Mouse (Mus musculus) liver, adult 2 months (tissue): ENCODE data around the gene Rbm20. TPM values are rescaled to one million over a fixed set of nuclear protein-coding genes. Genes with fewer than 3 reads are reported as not detected.

ENCODE experiments used
- DNase-seq: peaks from one replicate; pipeline ENCODE4 v3.0.0-alpha.2; 2011; ENCODE audit warnings: low read depth, low spot score; ENCODE audit errors: extremely low read depth
- H3K27ac ChIP-seq: fragments of 200-500 bp; replicated peaks from 2 replicates; pipeline ENCODE4 v1.5.1; 2012; ENCODE audit warnings: low read depth, mild to moderate bottlenecking, control low read depth, inconsistent platforms, low read length; ENCODE audit not compliant: insufficient read depth
- H3K27me3 ChIP-seq: fragments of 200-500 bp; 2 replicates; pipeline ENCODE4 v1.6.1; 2012; ENCODE audit warnings: mild to moderate bottlenecking, moderate library complexity, low read length, inconsistent platforms; ENCODE audit not compliant: control insufficient read depth, insufficient read depth
- H3K36me3 ChIP-seq: fragments of 200-500 bp; 2 replicates; pipeline ENCODE4 v1.6.1; 2012; ENCODE audit warnings: low read length, inconsistent platforms; ENCODE audit not compliant: control insufficient read depth, insufficient read depth
- H3K4me1 ChIP-seq: fragments of 200-500 bp; 2 replicates; pipeline ENCODE4 v1.6.1; 2011; ENCODE audit warnings: low read length; ENCODE audit not compliant: control insufficient read depth, insufficient read depth
- H3K4me3 ChIP-seq: fragments of 200-500 bp; 2 replicates; pipeline ENCODE4 v1.5.1; 2011; ENCODE audit warnings: low read depth, mild to moderate bottlenecking, control low read depth, low read length, moderate library complexity; ENCODE audit not compliant: insufficient read depth
- H3K79me2 ChIP-seq: fragments of 200-500 bp; 2 replicates; pipeline ENCODE4 v1.6.1; 2012; ENCODE audit warnings: inconsistent platforms, mild to moderate bottlenecking, low read length, moderate library complexity; ENCODE audit not compliant: control insufficient read depth, insufficient read depth
- H3K9ac ChIP-seq: fragments of 200-500 bp; 2 replicates; pipeline ENCODE4 v1.6.1; 2012; ENCODE audit warnings: low read depth, mild to moderate bottlenecking, control low read depth, inconsistent platforms, low read length
- CTCF ChIP-seq: fragments of 200-500 bp; IDR thresholded peaks from 2 replicates; pipeline ENCODE4 v1.5.1; 2011; ENCODE audit warnings: low read depth, low read length, control low read depth
- POLR2A ChIP-seq: fragments of 200-500 bp; IDR thresholded peaks from 2 replicates; pipeline ENCODE4 v1.6.1; 2011; ENCODE audit warnings: low read length, control low read depth; ENCODE audit not compliant: insufficient read depth; ENCODE audit errors: extremely low read depth
- WGBS: fragments of 180-500 bp; shearing (Covaris S2); methylation state at CpG from one replicate; pipeline ENCODE4 v1.1.7; 2018; 5-methylcytosine and 5-hydroxymethylcytosine counted together
- polyA plus RNA-seq: library from polyadenylated mRNA; depleted of rRNA; stranded (reverse); fragments of >200 nt; gene quantifications from 2 replicates; pipeline ENCODE4 v1.2.3, GENCODE M21; 2012
- total RNA-seq: library from RNA; depleted of rRNA; stranded (reverse); fragments of >200 nt; gene quantifications from 2 replicates; pipeline ENCODE4 v1.2.3, GENCODE M21; 2014

The Rbm20 gene
- total and polyA plus RNA-seq, 2 experiments = 0.31 to 1.8 TPM

- H3K36me3 ChIP-seq = no peaks in the 10 kb centered on the region
- peak; percentile 80 for DNase-seq
- TF ChIP-seq POLR2A (no peak), CTCF (no peak)
- no peaks in the 10 kb centered on the region for H3K79me2 ChIP-seq
- WGBS = 50% methylated on average over 15 of the region's 15 CpGs
- no peaks in the 10 kb centered on the region for H3K27me3 ChIP-seq
- no peak overlapping the region for H3K9ac ChIP-seq
- peaks cover 7% of the 10 kb centered on the region; the same call in 1 of the 2 replicates for H3K4me1 ChIP-seq
- H3K27ac ChIP-seq = no peak overlapping the region
- no peak overlapping the region for H3K4me3 ChIP-seq
Measured at GRCm38 (mm10) chr19:53852699-53853451, 175.8 kb downstream of the Rbm20 start.

GRCm38 (mm10) chr19:53854978-53855377, 177.9 kb downstream of the Rbm20 start:
- Histone ChIP-seq H3K4me1 (peaks cover 5% of the 10 kb centered on the region; the same call in 1 of the 2 replicates), H3K27ac (no peak overlapping the region), H3K4me3 (no peak overlapping the region), H3K27me3 (no peaks in the 10 kb centered on the region), H3K79me2 (no peaks in the 10 kb centered on the region), H3K9ac (no peak overlapping the region), H3K36me3 (no peaks in the 10 kb centered on the region)
- WGBS = 65% methylated on average over 4 of the region's 4 CpGs
- TF ChIP-seq CTCF = no peak
- no peak for TF ChIP-seq POLR2A
- peak; percentile 26 for DNase-seq

- H3K4me1 ChIP-seq = 0 out of 2 replicates have a peak, but pooled peaks cover 3% of the 10 kb centered on the region
- TF ChIP-seq POLR2A (no peak), CTCF (no peak)
- no peaks in the 10 kb centered on the region for H3K27me3 ChIP-seq
- WGBS = 86% methylated on average over 5 of the region's 5 CpGs
- DNase-seq = no peak
- no peaks in the 10 kb centered on the region for H3K79me2 ChIP-seq
- H3K4me3 ChIP-seq = no peak overlapping the region
- H3K27ac ChIP-seq = no peak overlapping the region
- no peak overlapping the region for H3K9ac ChIP-seq
- no peaks in the 10 kb centered on the region for H3K36me3 ChIP-seq
Measured at GRCm38 (mm10) chr19:53855781-53856180, 178.7 kb downstream of the Rbm20 start.

GRCm38 (mm10) chr19:53856794-53857193, 179.7 kb downstream of the Rbm20 start:
- DNase-seq = no peak
- H3K36me3 ChIP-seq = no peaks in the 10 kb centered on the region
- H3K4me3 ChIP-seq = no peak overlapping the region
- no peaks in the 10 kb centered on the region for H3K79me2 ChIP-seq
- TF ChIP-seq CTCF (no peak), POLR2A (no peak)
- H3K4me1 ChIP-seq = no peaks in the 10 kb centered on the region
- no peak overlapping the region for H3K9ac ChIP-seq
- no peak overlapping the region for H3K27ac ChIP-seq
- H3K27me3 ChIP-seq = no peaks in the 10 kb centered on the region
- 89% methylated on average over 9 of the region's 9 CpGs for WGBS

- TF ChIP-seq POLR2A (no peak), CTCF (no peak)
- DNase-seq = no peak
- Histone ChIP-seq H3K36me3 (no peaks in the 10 kb centered on the region), H3K27ac (no peak overlapping the region), H3K4me1 (no peaks in the 10 kb centered on the region), H3K79me2 (no peaks in the 10 kb centered on the region), H3K27me3 (no peaks in the 10 kb centered on the region), H3K9ac (no peak overlapping the region), H3K4me3 (no peak overlapping the region)
- 82% methylated on average over 6 of the region's 6 CpGs for WGBS
Measured at GRCm38 (mm10) chr19:53857962-53858361, 180.9 kb downstream of the Rbm20 start.

GRCm38 (mm10) chr19:53859149-53859548, 182.0 kb downstream of the Rbm20 start:
- TF ChIP-seq CTCF (no peak), POLR2A (no peak)
- Histone ChIP-seq H3K27me3 (no peaks in the 10 kb centered on the region), H3K9ac (no peak overlapping the region), H3K4me3 (no peak overlapping the region), H3K27ac (no peak overlapping the region), H3K36me3 (no peaks in the 10 kb centered on the region), H3K79me2 (no peaks in the 10 kb centered on the region), H3K4me1 (no peaks in the 10 kb centered on the region)
- 43% methylated on average over 9 of the region's 9 CpGs for WGBS
- no peak for DNase-seq
